Mouse (Mus musculus): Measurements from ENCODE around the gene Zfp950.

Gene Zfp950

GRCm38 (mm10) chr19:61056783-61057410 is 83.7 kb downstream of the Zfp950 start:
- DNase-seq (ENCODE audit: low read depth), result no peak

GRCm38 (mm10) chr19:61052786-61053185 is 87.9 kb downstream of the Zfp950 start:
- DNase-seq (ENCODE audit: low read depth), result no peak

GRCm38 (mm10) chr19:61052008-61052407 is 88.6 kb downstream of the Zfp950 start:
- DNase-seq (ENCODE audit: low read depth), result no peak

GRCm38 (mm10) chr19:61051151-61051550 is 89.5 kb downstream of the Zfp950 start:
- no peak for DNase-seq (ENCODE audit: low read depth)

GRCm38 (mm10) chr19:61049413-61049812 is 91.2 kb downstream of the Zfp950 start:
- no peak for DNase-seq (ENCODE audit: low read depth)

- DNase-seq (ENCODE audit: low read depth), result no peak
These were observed 92.0 kb downstream of the Zfp950 start for GRCm38 (mm10) chr19:61048646-61049045.

- no peak for DNase-seq (ENCODE audit: low read depth)
These were observed 101.5 kb downstream of the Zfp950 start for GRCm38 (mm10) chr19:61039151-61039550.

- DNase-seq (ENCODE audit: low read depth), result no peak
These were observed 109.1 kb downstream of the Zfp950 start for GRCm38 (mm10) chr19:61031570-61031969.

GRCm38 (mm10) chr19:61021939-61022566 is 118.6 kb downstream of the Zfp950 start:
- DNase-seq (ENCODE audit: low read depth), result no peak

GRCm38 (mm10) chr19:61021502-61021901 is 119.1 kb downstream of the Zfp950 start:
- DNase-seq (ENCODE audit: low read depth), result no peak

GRCm38 (mm10) chr19:61017477-61018266 is 123.0 kb downstream of the Zfp950 start:
- no peak for DNase-seq (ENCODE audit: low read depth)

- DNase-seq (ENCODE audit: low read depth), result no peak
These were observed 131.4 kb downstream of the Zfp950 start for GRCm38 (mm10) chr19:61009266-61009665.
